Mouse (Mus musculus) kidney, postnatal 25 days (tissue): Measurements from ENCODE around the gene Pds5b.
"Not testable (repeated sequence)": the region's sequence is repeated elsewhere in the genome, so short reads cannot be mapped to it uniquely, and the experiment has no call there.

Source experiments
- DNase-seq, 2 experiments: peaks; one replicate each; pipeline ENCODE4 v3.0.0; 2021; ENCODE audit warnings: mixed read lengths in 2 of 2

Pds5b gene

GRCm38 (mm10) chr5:150673153-150673835 is at the start of gene Pds5b:
Gene Pds5b (plus strand): TSS chr5:150673739.
- peak; percentile 94 to 96 for DNase-seq

- no peak for DNase-seq
Measured at GRCm38 (mm10) chr5:150625528-150625927, 48.0 kb upstream of the Pds5b start.

- DNase-seq, result no peak
Measured at GRCm38 (mm10) chr5:150629272-150629671, 44.3 kb upstream of the Pds5b start.

- no peak for DNase-seq
Measured at GRCm38 (mm10) chr5:150629692-150630091, 43.8 kb upstream of the Pds5b start.

GRCm38 (mm10) chr5:150641440-150641839 is 32.1 kb upstream of the Pds5b start:
- no peak for DNase-seq

GRCm38 (mm10) chr5:150643390-150643789 is 30.1 kb upstream of the Pds5b start:
- not testable (repeated sequence) for DNase-seq

- no peak for DNase-seq
Measured at GRCm38 (mm10) chr5:150644926-150645325, 28.6 kb upstream of the Pds5b start.

GRCm38 (mm10) chr5:150652578-150652977 is 21.0 kb upstream of the Pds5b start:
- DNase-seq, result no peak

GRCm38 (mm10) chr5:150654548-150654947 is 19.0 kb upstream of the Pds5b start:
- DNase-seq, result no peak

- not testable (repeated sequence) for DNase-seq
Measured at GRCm38 (mm10) chr5:150659425-150659824, 14.1 kb upstream of the Pds5b start.

GRCm38 (mm10) chr5:150660296-150660695 is 13.2 kb upstream of the Pds5b start:
- DNase-seq, result not testable (repeated sequence)

GRCm38 (mm10) chr5:150663926-150664325 is 9.6 kb upstream of the Pds5b start:
- DNase-seq, result not testable (repeated sequence)

GRCm38 (mm10) chr5:150664794-150665131 is 8.8 kb upstream of the Pds5b start:
- DNase-seq, result no peak

- DNase-seq, result peak; percentile 98
Measured at GRCm38 (mm10) chr5:150665132-150665954, 8.2 kb upstream of the Pds5b start.

GRCm38 (mm10) chr5:150666133-150666739 is 7.3 kb upstream of the Pds5b start, which contains the start of gene N4bp2l2:
Gene N4bp2l2 (minus strand): TSS chr5:150666183.
- not testable (repeated sequence) for DNase-seq

GRCm38 (mm10) chr5:150668731-150669130 is 4.8 kb upstream of the Pds5b start:
- DNase-seq, result no peak

GRCm38 (mm10) chr5:150672343-150672742 is 1.2 kb upstream of the Pds5b start:
- DNase-seq, result no peak

- DNase-seq, result peak; percentile 34 to 56
Measured at GRCm38 (mm10) chr5:150673880-150674621, 512 bp downstream of the Pds5b start.

GRCm38 (mm10) chr5:150674866-150675265 is 1.3 kb downstream of the Pds5b start:
- DNase-seq, result no peak

GRCm38 (mm10) chr5:150682862-150683261 is 9.3 kb downstream of the Pds5b start:
- not testable (repeated sequence) for DNase-seq

GRCm38 (mm10) chr5:150690685-150691084 is 17.1 kb downstream of the Pds5b start:
- DNase-seq, result no peak

GRCm38 (mm10) chr5:150693277-150693676 is 19.7 kb downstream of the Pds5b start:
- no peak for DNase-seq

- DNase-seq, result peak; percentile 41 to 77
Measured at GRCm38 (mm10) chr5:150702714-150703113, 29.2 kb downstream of the Pds5b start.
